Comparison of ENCODE assay signal across 8 mouse cellular contexts in the genomic region with DNA sequence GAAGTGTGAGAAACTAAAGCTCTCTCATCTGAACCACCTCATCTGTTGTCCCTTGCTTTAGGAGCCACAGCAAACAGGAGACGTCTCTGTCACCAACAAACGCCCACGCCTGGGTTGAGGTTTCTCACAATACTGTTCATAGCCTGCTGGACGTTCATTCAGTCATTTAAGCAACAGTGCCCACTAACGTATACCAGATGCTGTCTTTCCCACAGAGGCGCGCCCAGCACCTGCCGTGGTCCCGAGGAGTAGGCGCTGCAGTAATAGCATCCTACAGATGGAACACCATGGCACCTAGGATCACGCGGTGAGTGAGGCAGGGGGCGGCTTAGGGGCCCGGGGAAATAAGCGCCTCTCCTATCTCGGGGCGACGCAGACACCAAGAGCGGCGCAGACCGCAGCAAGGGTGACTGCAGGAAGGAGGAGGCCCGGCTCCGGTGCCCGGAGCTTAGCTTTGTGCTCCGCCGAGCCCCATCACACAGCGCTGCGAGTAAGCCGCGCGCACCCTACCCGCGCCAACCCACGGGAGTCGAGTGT. TPM values are rescaled to one million over a fixed set of nuclear protein-coding genes. Genes with fewer than 3 reads are reported as not detected.
DNase-seq lines count a peak whose midpoint lies in the region; ATAC-seq and TF ChIP-seq lines count a peak whose summit lies in the region.

No protein-coding gene starts in this region.

- no peak; the same call in 1 of the 2 replicates for ATAC-seq in heart, embryonic 15.5 days (replicated peaks; ENCODE audit: insufficient number of reproducible peaks, insufficient read depth, low FRiP score, low read depth)
- ATAC-seq in G1E (ENCODE audit: extremely low read depth, insufficient number of reproducible peaks, low FRiP score, poor library complexity, severe bottlenecking), result peak; percentile 31
- peak; percentile 41 for ATAC-seq in erythroid progenitor cell, adult 5-6 weeks (replicated peaks; ENCODE audit: low FRiP score, poor library complexity, severe bottlenecking)
- ATAC-seq in midbrain, embryonic 12.5 days (ENCODE audit: low FRiP score, low read depth), result peak; percentile 88

- H3K4me3 ChIP-seq in heart, embryonic 15.5 days, result peak overlapping the region; percentile 96
- H3K4me3 ChIP-seq in G1E (ENCODE audit: low read depth, low read length), result peak overlapping the region; percentile 96
- H3K4me3 ChIP-seq in midbrain, embryonic 12.5 days, result peak overlapping the region; percentile 77

- DNase-seq in heart, adult 11 months, result no peak
- peak; percentile 40 for DNase-seq in G1E (ENCODE audit: low spot score)
- DNase-seq in left cerebral cortex, postnatal 14 days (ENCODE audit: low spot score in 2 of 2), result peak; percentile 34 to 81
- DNase-seq in ovary, adult 18-20 months (ENCODE audit: low spot score), result no peak
- DNase-seq in gastrocnemius, postnatal 10 days, result no peak

- peak overlapping the region; percentile 80 for H3K27ac ChIP-seq in heart, embryonic 15.5 days
- peak overlapping the region; percentile 71 for H3K27ac ChIP-seq in midbrain, embryonic 12.5 days (replicated peaks)

- intact Hi-C loops in left cerebral cortex, postnatal 14 days (cut with DNase I), result no loop called here

- no peaks in the 10 kb centered on the region for H3K27me3 ChIP-seq in heart, embryonic 15.5 days
- H3K27me3 ChIP-seq in G1E (ENCODE audit: insufficient read depth, low read length), result no peaks in the 10 kb centered on the region
- H3K27me3 ChIP-seq in midbrain, embryonic 12.5 days, result no peaks in the 10 kb centered on the region

- H3K9me3 ChIP-seq in heart, embryonic 15.5 days (replicated peaks), result no peaks in the 10 kb centered on the region
- no peaks in the 10 kb centered on the region for H3K9me3 ChIP-seq in G1E (replicated peaks)
- H3K9me3 ChIP-seq in midbrain, embryonic 12.5 days, result no peaks in the 10 kb centered on the region

- peak overlapping the region; percentile 87 for H3K9ac ChIP-seq in heart, embryonic 15.5 days
- H3K9ac ChIP-seq in midbrain, embryonic 12.5 days (replicated peaks), result peak overlapping the region; percentile 89

- H3K4me2 ChIP-seq in heart, embryonic 15.5 days, result peak overlapping the region; percentile 76
- peak overlapping the region; percentile 89 for H3K4me2 ChIP-seq in midbrain, embryonic 12.5 days (replicated peaks)

- TF ChIP-seq CTCF in G1E (IDR thresholded peaks at IDR 0.05; ENCODE audit: low read depth, low read length), result no peak

- H3K36me3 ChIP-seq in heart, embryonic 15.5 days, result peaks cover 10% of the 10 kb centered on the region
- peaks cover 62% of the 10 kb centered on the region for H3K36me3 ChIP-seq in G1E (replicated peaks)
- peaks cover 38% of the 10 kb centered on the region for H3K36me3 ChIP-seq in midbrain, embryonic 12.5 days

- H3K4me1 ChIP-seq in heart, embryonic 15.5 days (replicated peaks), result peaks cover 20% of the 10 kb centered on the region
- peaks cover 49% of the 10 kb centered on the region for H3K4me1 ChIP-seq in G1E (ENCODE audit: insufficient read depth, low read depth, low read length)
- H3K4me1 ChIP-seq in midbrain, embryonic 12.5 days, result peaks cover 22% of the 10 kb centered on the region

- 1% methylated on average over 35 of the region's 35 CpGs for WGBS in heart, embryonic 15.5 days
- 1% methylated on average over 35 of the region's 35 CpGs for WGBS in midbrain, embryonic 12.5 days

RNA-seq across cellular contexts. Expression of gene Zbtb49, which starts 0.4 kb away (rescaled TPM):
- polyA plus RNA-seq in heart, embryonic 15.5 days (2015; fragmentation: Nextera tagmentation; extraction: Ambion mirVana), result 7.0 and 8.4 TPM in 2 replicates
- total RNA-seq in G1E (2014; fragmentation: Nextera tagmentation) (17.9 and 18.7 TPM in 2 replicates), G1E (2017) (11.8 and 12.0 TPM in 2 replicates)
- 4.8 and 4.9 TPM in 2 replicates for polyA plus RNA-seq in G1E (2012)
- total RNA-seq in erythroid progenitor cell, adult 5-6 weeks (2015; ENCODE audit: low replicate concordance), result 1.1 and 2.1 TPM in 2 replicates
- total RNA-seq in erythroid progenitor cell, adult 5-6 weeks (2017; ENCODE audit: low replicate concordance), result 3.0 and 4.4 TPM in 2 replicates
- total RNA-seq in left cerebral cortex, postnatal 14 days (2021), result 10 to 100 TPM; 16.2 to 18.8 TPM
- polyA plus RNA-seq in midbrain, embryonic 12.5 days (2016; fragmentation: Nextera tagmentation; extraction: Ambion mirVana), result 22.0 and 26.8 TPM in 2 replicates
- 1 to 10 TPM; 3.7 to 6.3 TPM for total RNA-seq in gastrocnemius, postnatal 10 days (2021)

RNA-seq across cellular contexts. Expression of gene Lyar, which starts 0.4 kb away (rescaled TPM):
- 42.4 and 46.1 TPM in 2 replicates for polyA plus RNA-seq in heart, embryonic 15.5 days (2015; fragmentation: Nextera tagmentation; extraction: Ambion mirVana)
- total RNA-seq in G1E (2014; fragmentation: Nextera tagmentation) (123 and 128 TPM in 2 replicates), G1E (2017) (65.1 and 82.4 TPM in 2 replicates)
- 119 and 125 TPM in 2 replicates for polyA plus RNA-seq in G1E (2012)
- total RNA-seq in erythroid progenitor cell, adult 5-6 weeks (2015; ENCODE audit: low replicate concordance), result 14.8 and 18.9 TPM in 2 replicates
- 11.0 and 30.8 TPM in 2 replicates for total RNA-seq in erythroid progenitor cell, adult 5-6 weeks (2017; ENCODE audit: low replicate concordance)
- 10 to 100 TPM; 10.3 to 11.7 TPM for total RNA-seq in left cerebral cortex, postnatal 14 days (2021)
- 100 and 113 TPM in 2 replicates for polyA plus RNA-seq in midbrain, embryonic 12.5 days (2016; fragmentation: Nextera tagmentation; extraction: Ambion mirVana)
- total RNA-seq in gastrocnemius, postnatal 10 days (2021), result 10 to 100 TPM; 15.4 to 16.2 TPM

RNA-seq across cellular contexts. Expression of gene Tmem128, which starts 40.1 kb away (rescaled TPM):
- polyA plus RNA-seq in heart, embryonic 15.5 days (2015; fragmentation: Nextera tagmentation; extraction: Ambion mirVana), result 41.1 and 42.9 TPM in 2 replicates
- 34.0 and 34.2 TPM in 2 replicates for total RNA-seq in G1E (2014; fragmentation: Nextera tagmentation)
- total RNA-seq in G1E (2017), result 50.2 and 57.4 TPM in 2 replicates
- 30.5 and 34.1 TPM in 2 replicates for polyA plus RNA-seq in G1E (2012)
- total RNA-seq in erythroid progenitor cell, adult 5-6 weeks (2015; ENCODE audit: low replicate concordance), result 39.3 and 63.3 TPM in 2 replicates
- total RNA-seq in erythroid progenitor cell, adult 5-6 weeks (2017; ENCODE audit: low replicate concordance), result 16.0 and 16.2 TPM in 2 replicates
- 10 to 100 TPM; 36.1 to 38.0 TPM for total RNA-seq in left cerebral cortex, postnatal 14 days (2021)
- polyA plus RNA-seq in midbrain, embryonic 12.5 days (2016; fragmentation: Nextera tagmentation; extraction: Ambion mirVana), result 88.3 and 100 TPM in 2 replicates
- total RNA-seq in gastrocnemius, postnatal 10 days (2021), result 10 to 100 TPM; 12.1 to 16.4 TPM

RNA-seq across cellular contexts. Expression of gene Otop1, which starts 55.9 kb away (rescaled TPM):
- not detected in 2 replicates for polyA plus RNA-seq in heart, embryonic 15.5 days (2015; fragmentation: Nextera tagmentation; extraction: Ambion mirVana)
- total RNA-seq in G1E (2014; fragmentation: Nextera tagmentation), result not detected in 2 replicates
- total RNA-seq in G1E (2017), result 0.05 and 0.12 TPM in 2 replicates
- not detected in 2 replicates for polyA plus RNA-seq in G1E (2012)
- not detected in 2 replicates for total RNA-seq in erythroid progenitor cell, adult 5-6 weeks (2015; ENCODE audit: low replicate concordance)
- not detected in 2 replicates for total RNA-seq in erythroid progenitor cell, adult 5-6 weeks (2017; ENCODE audit: low replicate concordance)
- not detected for total RNA-seq in left cerebral cortex, postnatal 14 days (2021)
- polyA plus RNA-seq in midbrain, embryonic 12.5 days (2016; fragmentation: Nextera tagmentation; extraction: Ambion mirVana), result not detected in 2 replicates
- total RNA-seq in gastrocnemius, postnatal 10 days (2021), result under 1 TPM; 0.47 TPM

Comparison
In these comparisons a context has a peak if more than half of its experiments do, and no peak if none do; other contexts are left out.
1. DNase-seq: peak in G1E (single experiment) and left cerebral cortex, postnatal 14 days (2 of 2); none in heart, adult 11 months (single experiment), ovary, adult 18-20 months (single experiment) and gastrocnemius, postnatal 10 days (single experiment).
2. Peak in every context shown above with its lines, with median percentiles within 50 percentile points of each other: H3K4me3 ChIP-seq.